Mouse (Mus musculus) activated CD4-positive, CD25-positive, alpha-beta regulatory T cell (primary cell): Measurements from ENCODE around the gene Ms4a15. TPM values are rescaled to one million over a fixed set of nuclear protein-coding genes. Genes with fewer than 3 reads are reported as not detected.

Experiments
- polyA plus RNA-seq, 2 experiments: library from polyadenylated mRNA; unstranded; fragments of 100-300 nt; shearing (Covaris generic); gene quantifications; one replicate each; pipeline ENCODE4 v1.2.1; 2017

The Ms4a15 gene
- polyA plus RNA-seq, result not detected

GRCm38 (mm10) chr19:10993150-10993549 lies at the start of gene Ms4a15:
Gene Ms4a15 (minus strand): TSS chr19:10993250.

GRCm38 (mm10) chr19:11017891-11018290 lies 24.8 kb upstream of the Ms4a15 start, which contains the start of gene Ms4a18:
Gene Ms4a18 (minus strand): TSS chr19:11018031.

GRCm38 (mm10) chr19:10974238-10974865 lies 18.7 kb downstream of the Ms4a15 start, which contains the start of gene Ms4a10:
Gene Ms4a10 (minus strand): TSS chr19:10974670.

GRCm38 (mm10) chr19:10949112-10949511 lies 43.9 kb downstream of the Ms4a15 start, which contains the start of gene Ccdc86:
Gene Ccdc86 (minus strand): TSS chr19:10949266.

GRCm38 (mm10) chr19:10937110-10937563 lies 55.9 kb downstream of the Ms4a15 start, which contains the start of gene Ptgdr2:
Gene Ptgdr2 (plus strand): TSS chr19:10937160.

Other genes starting within 250 kb of the Ms4a15 start
- 100 to 1,000 TPM; 369 to 700 TPM for gene Cd6, start 163.2 kb downstream of the Ms4a15 start, polyA plus RNA-seq
- gene Slc15a3, start 153.5 kb downstream of the Ms4a15 start, polyA plus RNA-seq, result 1 to 10 TPM; 1.7 to 4.7 TPM
- gene Tmem132a, start 123.3 kb downstream of the Ms4a15 start, polyA plus RNA-seq, result 1 to 10 TPM in 1 of 2 experiments, under 1 TPM in 1; 0.15 to 1.2 TPM
- gene Tmem109, start 111.2 kb downstream of the Ms4a15 start, polyA plus RNA-seq, result 10 to 100 TPM; 34.1 to 48.5 TPM
- 100 to 1,000 TPM in 1 of 2 experiments, 10 to 100 TPM in 1; 88.2 to 107 TPM for gene Prpf19, start 98.0 kb downstream of the Ms4a15 start, polyA plus RNA-seq
- not detected for gene Zp1, start 72.6 kb downstream of the Ms4a15 start, polyA plus RNA-seq
- gene Ptgdr2, start 56.1 kb downstream of the Ms4a15 start, polyA plus RNA-seq, result under 1 TPM in 1 of 2 experiments, not detected in 1; 0.14 TPM
- gene Ccdc86, start 44.0 kb downstream of the Ms4a15 start, polyA plus RNA-seq, result 10 to 100 TPM; 12.4 to 18.3 TPM
- not detected for gene Ms4a10, start 18.6 kb downstream of the Ms4a15 start, polyA plus RNA-seq
- gene Ms4a18, start 24.8 kb upstream of the Ms4a15 start, polyA plus RNA-seq, result not detected
- 1 to 10 TPM in 1 of 2 experiments, under 1 TPM in 1; 0.18 to 5.1 TPM for gene Ms4a8a, start 87.9 kb upstream of the Ms4a15 start, polyA plus RNA-seq
- gene 1700017D01Rik, start 137.6 kb upstream of the Ms4a15 start, polyA plus RNA-seq, result not detected
- gene 1700025F22Rik, start 172.1 kb upstream of the Ms4a15 start, polyA plus RNA-seq, result not detected
- not detected for gene Ms4a13, start 203.5 kb upstream of the Ms4a15 start, polyA plus RNA-seq
- not detected for gene Ms4a12, start 239.2 kb upstream of the Ms4a15 start, polyA plus RNA-seq